Mouse (Mus musculus) cortical plate, adult 2 months (tissue): ENCODE measurements at regions not wholly inside any gene's neighbourhood (a gene's known extent, or its start where the extent isn't known, plus 50 kb on each side); places are given as distances from the start of the nearest gene placed in this dataset.

Source experiments
- CTCF ChIP-seq: fragments of 200-500 bp; IDR thresholded peaks from 2 replicates; pipeline ENCODE4 v1.5.1; 2011; ENCODE audit warnings: mild to moderate bottlenecking, control low read depth, low read length; ENCODE audit not compliant: insufficient read depth; ENCODE audit errors: extremely low read depth
- POLR2A ChIP-seq: fragments of 200-500 bp; IDR thresholded peaks from 2 replicates; pipeline ENCODE4 v1.6.1; 2011; ENCODE audit warnings: mild to moderate bottlenecking, low read length, control low read depth; ENCODE audit not compliant: insufficient read depth; ENCODE audit errors: extremely low read depth

DNA sequence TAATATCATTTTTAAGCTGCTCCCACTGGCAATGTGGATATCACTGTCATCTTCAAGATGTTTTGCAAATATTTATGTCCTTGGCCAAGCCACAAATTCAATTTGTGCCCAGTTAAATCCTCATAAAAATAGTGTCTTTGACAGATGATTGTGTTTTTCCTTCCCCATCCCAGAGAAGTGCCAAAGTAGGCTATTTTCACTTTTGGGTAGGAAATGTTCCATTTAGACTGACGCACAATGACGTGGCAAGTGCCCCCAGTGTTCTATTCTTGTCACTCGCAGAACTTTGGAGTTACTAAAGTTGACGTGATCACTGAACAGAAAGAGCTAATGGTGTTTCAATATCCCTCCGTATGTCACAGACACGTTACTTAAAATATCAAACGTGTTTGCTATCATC lies 710.5 kb upstream of the Sox9 start:
- TF ChIP-seq CTCF, result no peak
- TF ChIP-seq POLR2A, result no peak
